ENCODE assay signal across 37 mouse cellular contexts in the genomic region with DNA sequence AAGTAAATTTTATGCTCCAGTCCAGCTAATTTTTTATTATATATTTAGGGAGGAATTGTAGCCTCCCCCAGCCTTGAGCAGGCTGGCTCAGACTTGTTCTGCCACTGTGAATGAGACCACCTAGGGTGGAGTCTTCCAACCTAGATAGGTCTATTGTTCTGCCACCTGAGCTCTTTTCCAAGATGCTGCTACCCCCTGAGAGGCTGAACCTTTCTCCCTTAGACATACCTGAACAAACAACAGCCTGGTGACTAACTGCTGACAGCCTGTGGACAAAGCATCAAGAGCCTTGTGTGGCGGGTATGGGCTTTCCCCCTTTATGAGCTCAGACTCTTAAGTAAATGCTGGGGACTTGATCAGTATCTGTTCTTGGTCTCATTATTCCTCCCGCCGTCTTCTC. TPM values are rescaled to one million over a fixed set of nuclear protein-coding genes. Genes with fewer than 3 reads are reported as not detected.
"Had no signal": no experiment of that assay in that cellular context is flagged by ENCODE, and none has a peak within 500 bp of the region (broad histone marks: within the 10 kb centered on the region; RNA-seq: fewer than 3 reads in every experiment).

No protein-coding gene starts in this region.

RNA-seq across cellular contexts. Expression of a gene that starts 54.0 kb away (rescaled TPM):
- total RNA-seq: heart, postnatal 10 days; heart, postnatal 14 days; heart, postnatal 25 days; heart, postnatal 36 days; heart, postnatal 4 days; hematopoietic stem cell, adult 5-6 weeks; hindbrain, postnatal 0 days; layer of hippocampus, adult 18-20 months; layer of hippocampus, adult 2 months; layer of hippocampus, adult 8-10 months; layer of hippocampus, postnatal 10 days; layer of hippocampus, postnatal 14 days; layer of hippocampus, postnatal 36 days; left cerebral cortex, adult 18-20 months; left cerebral cortex, adult 2 months; left cerebral cortex, adult 8-10 months; left cerebral cortex, postnatal 10 days had no signal
- polyA plus RNA-seq: heart, embryonic 13.5 days; heart, embryonic 14.5 days; heart, embryonic 15.5 days; heart, embryonic 16.5 days; heart, postnatal 0 days; hindbrain, embryonic 10.5 days; hindbrain, embryonic 11.5 days; hindbrain, embryonic 12.5 days; hindbrain, embryonic 14.5 days; hindbrain, embryonic 15.5 days; inflammation-experienced regulatory T-cells, adult 6 months; intestine, embryonic 15.5 days; intestine, embryonic 16.5 days; intestine, postnatal 0 days; kidney, adult 2 months; kidney, embryonic 14.5 days; kidney, embryonic 15.5 days; kidney, embryonic 16.5 days; kidney, postnatal 0 days; large intestine, adult 2 months had no signal
